Mouse (Mus musculus): Measurements from ENCODE around the gene 4930442H23Rik.

DNA sequence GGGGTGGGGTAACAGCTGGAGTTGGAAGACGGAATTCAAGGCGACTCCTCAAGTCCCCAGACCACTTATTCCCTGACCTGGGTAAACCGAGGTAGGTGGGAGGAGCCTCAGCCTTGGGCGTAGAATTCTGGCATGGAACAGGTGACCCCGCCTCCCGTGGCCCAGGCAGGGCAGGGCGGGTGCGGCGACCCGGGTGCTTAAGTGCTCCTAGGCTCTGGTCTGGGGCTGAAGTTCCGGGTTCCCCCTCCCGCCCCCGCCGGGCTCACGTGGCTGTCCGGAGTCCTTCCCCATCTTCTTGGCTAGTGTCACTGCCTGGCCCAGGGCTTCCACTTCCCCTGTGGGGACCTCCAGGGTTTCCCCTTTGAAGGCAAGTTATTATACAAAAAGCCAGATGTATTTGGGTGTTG is 49.5 kb downstream of the 4930442H23Rik start:
- no peak for TF ChIP-seq GATA1 (IDR thresholded peaks at IDR 0.05; ENCODE audit: borderline replicate concordance, low read length)
- TF ChIP-seq FLI1 (IDR thresholded peaks at IDR 0.05; ENCODE audit: low read length): no peak

Measured in megakaryocyte, embryonic 14.5 days (primary cell).